Mouse (Mus musculus) neural tube, embryonic 10.5 days (tissue): ENCODE measurements around the gene Map3k7cl.

Experiments
- DNase-seq: peaks from one replicate; pipeline ENCODE4 v3.0.0-alpha.2; 2017; ENCODE audit warnings: low spot score; ENCODE audit errors: extremely low spot score

The Map3k7cl gene

GRCm38 (mm10) chr16:87585548-87586262 lies 32.6 kb downstream of the Map3k7cl start:
- no peak for DNase-seq

- DNase-seq = no peak
Observed at GRCm38 (mm10) chr16:87587843-87588242, 34.7 kb downstream of the Map3k7cl start.

- DNase-seq = no peak
Observed at GRCm38 (mm10) chr16:87594145-87594544, 41.0 kb downstream of the Map3k7cl start.

GRCm38 (mm10) chr16:87595149-87595548 lies 42.0 kb downstream of the Map3k7cl start:
- no peak for DNase-seq

GRCm38 (mm10) chr16:87602717-87603526 lies 49.8 kb downstream of the Map3k7cl start:
- no peak for DNase-seq

GRCm38 (mm10) chr16:87604002-87604401 lies 50.9 kb downstream of the Map3k7cl start:
- DNase-seq = no peak

- no peak for DNase-seq
Observed at GRCm38 (mm10) chr16:87604883-87605282, 51.8 kb downstream of the Map3k7cl start.

GRCm38 (mm10) chr16:87607383-87607782 lies 54.3 kb downstream of the Map3k7cl start:
- DNase-seq = no peak

GRCm38 (mm10) chr16:87607959-87608358 lies 54.8 kb downstream of the Map3k7cl start:
- DNase-seq = no peak

- no peak for DNase-seq
Observed at GRCm38 (mm10) chr16:87610142-87610541, 57.0 kb downstream of the Map3k7cl start.

GRCm38 (mm10) chr16:87610556-87611295 lies 57.6 kb downstream of the Map3k7cl start:
- DNase-seq = no peak

- no peak for DNase-seq
Observed at GRCm38 (mm10) chr16:87611420-87611819, 58.3 kb downstream of the Map3k7cl start.

- DNase-seq = no peak
Observed at GRCm38 (mm10) chr16:87612218-87612838, 59.2 kb downstream of the Map3k7cl start.

- no peak for DNase-seq
Observed at GRCm38 (mm10) chr16:87617377-87617776, 64.2 kb downstream of the Map3k7cl start.

GRCm38 (mm10) chr16:87621246-87621645 lies 68.1 kb downstream of the Map3k7cl start:
- DNase-seq = no peak

GRCm38 (mm10) chr16:87623881-87624280 lies 70.8 kb downstream of the Map3k7cl start:
- no peak for DNase-seq

- no peak for DNase-seq
Observed at GRCm38 (mm10) chr16:87624937-87625336, 71.8 kb downstream of the Map3k7cl start.

GRCm38 (mm10) chr16:87625341-87625740 lies 72.2 kb downstream of the Map3k7cl start:
- no peak for DNase-seq

GRCm38 (mm10) chr16:87625816-87626215 lies 72.7 kb downstream of the Map3k7cl start:
- no peak for DNase-seq

- DNase-seq = no peak
Observed at GRCm38 (mm10) chr16:87626696-87627095, 73.6 kb downstream of the Map3k7cl start.

GRCm38 (mm10) chr16:87634709-87635108 lies 81.6 kb downstream of the Map3k7cl start:
- no peak for DNase-seq
